Mouse (Mus musculus) embryonic fibroblast, embryonic 13.5 days (primary cell): ENCODE results near the gene Klhl5.

Experiments used
- CTCF ChIP-seq: IDR thresholded peaks from 2 replicates; pipeline ENCODE4 v1.5.1; 2011; ENCODE audit warnings: mild to moderate bottlenecking, control low read depth, low read length, moderate library complexity, borderline replicate concordance; ENCODE audit not compliant: insufficient read depth
- POLR2A ChIP-seq: IDR thresholded peaks from 2 replicates; pipeline ENCODE4 v1.6.1; 2011; ENCODE audit warnings: low read depth, mild to moderate bottlenecking, control low read depth, low read length, moderate library complexity

GRCm38 (mm10) chr5:65178477-65178876, 71.1 kb downstream of the Klhl5 start:
- TF ChIP-seq CTCF (no peak), POLR2A (no peak)
